Mouse (Mus musculus) CH12.LX (cell line): ENCODE data around the gene Rgl1. TPM values are rescaled to one million over a fixed set of nuclear protein-coding genes. Genes with fewer than 3 reads are reported as not detected.

ENCODE experiments used
- DNase-seq: peaks from one replicate; pipeline ENCODE4 v3.0.0-alpha.2; 2013; ENCODE audit errors: extremely low read depth
- H3K27ac ChIP-seq: 2 replicates; pipeline ENCODE4 v1.5.1; 2012; ENCODE audit warnings: low read depth, mild to moderate bottlenecking, control low read depth, moderate library complexity; ENCODE audit not compliant: insufficient read depth
- H3K27me3 ChIP-seq: replicated peaks from 2 replicates; pipeline ENCODE3; 2012; ENCODE audit warnings: inconsistent platforms
- H3K36me3 ChIP-seq, 2 experiments: replicated peaks in 1 of 2; 2 replicates each; pipeline versions ENCODE3 to v1.6.1; 2012; ENCODE audit warnings: inconsistent platforms in 1 of 2, low read length in 1 of 2, mild to moderate bottlenecking in 1 of 2, mixed read lengths in 1 of 2, moderate library complexity in 1 of 2; ENCODE audit not compliant: control insufficient read depth in 1 of 2, insufficient read depth in 1 of 2
- H3K4me1 ChIP-seq, 2 experiments: 2 replicates each; pipeline ENCODE4 v1.6.1; 2012; ENCODE audit warnings: inconsistent platforms in 1 of 2, moderate library complexity in 1 of 2; ENCODE audit not compliant: insufficient read depth in 2 of 2, control insufficient read depth in 1 of 2
- H3K4me2 ChIP-seq: 2 replicates; pipeline ENCODE4 v1.6.1; 2012; ENCODE audit warnings: low read depth, mild to moderate bottlenecking, control low read depth; ENCODE audit not compliant: poor library complexity, insufficient read depth, severe bottlenecking
- H3K4me3 ChIP-seq, 3 experiments: fragments of 150-350 bp in 1 of 3; sonication (generic) in 1 of 3; replicated peaks in 1 of 3; 2 replicates each; pipeline versions ENCODE3 to v1.5.1; 2011 to 2012; ENCODE audit warnings: low read depth in 2 of 3, low read length in 2 of 3, mild to moderate bottlenecking in 2 of 3, moderate library complexity in 2 of 3, control low read depth in 1 of 3, improper control_type of control experiment in 1 of 3, inconsistent platforms in 1 of 3, mixed read lengths in 1 of 3; ENCODE audit not compliant: poor library complexity in 1 of 3
- H3K79me2 ChIP-seq: replicated peaks from 2 replicates; pipeline ENCODE4 v1.6.1; 2012; ENCODE audit warnings: mild to moderate bottlenecking, moderate library complexity; ENCODE audit not compliant: control insufficient read depth, poor library complexity, insufficient read depth, severe bottlenecking; ENCODE audit errors: extremely low read depth
- H3K9ac ChIP-seq: 2 replicates; pipeline ENCODE4 v1.6.1; 2012; ENCODE audit warnings: low read depth, mild to moderate bottlenecking, control low read depth, moderate library complexity; ENCODE audit not compliant: insufficient read depth
- H3K9me3 ChIP-seq: replicated peaks from 2 replicates; pipeline ENCODE3; 2012; ENCODE audit warnings: low read length, inconsistent platforms, mixed read lengths
- CTCF ChIP-seq, 2 experiments: IDR thresholded peaks in 1 of 2; conservative IDR thresholded peaks in 1 of 2; 2 replicates each; pipeline ENCODE4 v1.5.1; 2011 to 2012; ENCODE audit warnings: low read depth in 2 of 2, low read length in 2 of 2, improper control_type of control experiment in 1 of 2, inconsistent platforms in 1 of 2, mild to moderate bottlenecking in 1 of 2, moderate library complexity in 1 of 2
- E2F4 ChIP-seq: IDR thresholded peaks from 2 replicates; pipeline ENCODE4 v1.6.1; 2011; ENCODE audit warnings: low read depth, low read length, improper control_type of control experiment; ENCODE audit not compliant: insufficient replicate concordance
- EP300 ChIP-seq: IDR thresholded peaks from 2 replicates; pipeline ENCODE4 v1.6.1; 2011; ENCODE audit warnings: low read length, improper control_type of control experiment
- ETS1 ChIP-seq: conservative IDR thresholded peaks from 2 replicates; pipeline ENCODE4 v1.6.1; 2012; ENCODE audit warnings: low read depth, mild to moderate bottlenecking, inconsistent platforms, low read length, improper control_type of control experiment, moderate library complexity
- GABPA ChIP-seq: IDR thresholded peaks from 2 replicates; pipeline ENCODE4 v1.6.1; 2012; ENCODE audit warnings: low read depth, low read length, improper control_type of control experiment, inconsistent platforms; ENCODE audit not compliant: insufficient replicate concordance
- HCFC1 ChIP-seq: IDR thresholded peaks from 2 replicates; pipeline ENCODE4 v1.6.1; 2012; ENCODE audit warnings: low read depth, mild to moderate bottlenecking, inconsistent platforms, low read length, improper control_type of control experiment
- IRF4 ChIP-seq: IDR thresholded peaks from 2 replicates; pipeline ENCODE4 v1.6.1; 2014; ENCODE audit warnings: low read depth, mild to moderate bottlenecking, inconsistent platforms, low read length, improper control_type of control experiment
- JUN ChIP-seq: IDR thresholded peaks from 2 replicates; pipeline ENCODE4 v1.6.1; 2011; ENCODE audit warnings: low read depth, mild to moderate bottlenecking, low read length, improper control_type of control experiment, moderate library complexity; ENCODE audit not compliant: insufficient read depth
- JUND ChIP-seq: conservative IDR thresholded peaks from 2 replicates; pipeline ENCODE4 v1.6.1; 2011; ENCODE audit warnings: low read depth, low read length, improper control_type of control experiment
- MAZ ChIP-seq: IDR thresholded peaks from 2 replicates; pipeline ENCODE4 v1.6.1; 2012; ENCODE audit warnings: low read depth, mild to moderate bottlenecking, inconsistent platforms, low read length, improper control_type of control experiment, moderate library complexity
- MXI1 ChIP-seq: IDR thresholded peaks from 2 replicates; pipeline ENCODE4 v1.6.1; 2011; ENCODE audit warnings: mild to moderate bottlenecking, low read depth, low read length, improper control_type of control experiment
- PAX5 ChIP-seq: IDR thresholded peaks from 2 replicates; pipeline ENCODE4 v1.6.1; 2012; ENCODE audit warnings: low read length, inconsistent platforms, mixed read lengths
- RAD21 ChIP-seq: IDR thresholded peaks from 2 replicates; pipeline ENCODE4 v1.6.1; 2011; ENCODE audit warnings: low read depth, mild to moderate bottlenecking, low read length, improper control_type of control experiment, moderate library complexity
- TBP ChIP-seq: conservative IDR thresholded peaks from 2 replicates; pipeline ENCODE4 v1.6.1; 2011; ENCODE audit warnings: low read depth, low read length, improper control_type of control experiment
- TCF12 ChIP-seq: IDR thresholded peaks from 2 replicates; pipeline ENCODE4 v1.6.1; 2014; ENCODE audit warnings: low read depth, mild to moderate bottlenecking, inconsistent platforms, low read length, improper control_type of control experiment
- USF2 ChIP-seq: conservative IDR thresholded peaks from 2 replicates; pipeline ENCODE4 v1.6.1; 2011; ENCODE audit warnings: low read depth, low read length, improper control_type of control experiment
- dilution Hi-C: fragments of 300-500 bp; cut with MboI; formaldehyde crosslinking; loops from 2 replicates; pipeline ENCODE4 v1.14.3; 2020; ENCODE audit warnings: low sequenced_read_pairs; ENCODE audit not compliant: extremely low pct_unique_long_range_greater_than_20kb, extremely low pct_ligation_motif_present
- in situ Hi-C: fragments of 300-500 bp; cut with MboI; formaldehyde crosslinking; loops from 3 replicates; pipeline ENCODE4 v1.14.3; 2019; ENCODE audit warnings: low sequenced_read_pairs, low pct_ligation_motif_present, low pct_unique_long_range_greater_than_20kb, mixed read lengths
- polyA plus RNA-seq: library from polyadenylated mRNA; unstranded; fragments of >175 nt; gene quantifications from 2 replicates; pipeline ENCODE4 v1.2.1, GENCODE M21; 2012; ENCODE audit warnings: low read depth; ENCODE audit not compliant: insufficient read length
- total RNA-seq, 2 experiments: library from RNA; depleted of rRNA; stranded (reverse); fragments of 300-350 nt in 1 of 2; fragments of >200 nt in 1 of 2; gene quantifications; 2 replicates each; pipeline ENCODE4 v1.2.3; 2012 to 2014

Gene Rgl1
- total and polyA plus RNA-seq, 3 experiments = 0.25 to 1.7 (median 0.74) TPM

DNA sequence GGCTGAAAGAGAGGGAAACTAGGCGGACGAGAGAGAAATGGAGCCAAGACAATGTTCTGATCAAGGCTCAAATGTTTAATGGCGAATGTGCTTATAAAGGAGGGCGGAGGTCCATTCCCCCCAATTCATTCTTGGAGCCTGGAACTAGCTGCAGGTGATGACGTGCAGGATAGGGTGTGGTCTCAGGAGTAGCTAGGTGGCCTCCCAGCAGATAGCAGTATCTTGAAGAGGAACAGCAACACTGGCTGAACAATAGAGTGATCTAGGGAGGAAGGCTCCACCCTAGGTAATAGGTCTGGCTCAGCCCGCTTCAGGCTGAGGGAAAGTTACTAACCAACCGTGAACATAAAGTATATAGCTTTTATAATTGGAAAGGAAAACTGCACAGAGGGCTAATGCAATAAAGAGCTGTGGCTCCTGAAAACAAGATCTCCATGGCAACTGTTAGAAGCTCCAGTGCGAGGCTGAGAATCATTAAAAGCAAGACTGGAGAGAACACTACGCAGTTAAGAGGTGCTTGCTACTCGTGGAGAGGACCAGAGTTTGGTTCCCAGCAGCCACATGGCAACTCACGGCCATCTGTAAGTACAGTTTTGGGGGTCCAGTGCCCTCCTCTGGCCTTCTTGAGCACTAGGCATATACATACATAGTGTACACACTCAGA lies 44.5 kb downstream of the Rgl1 start:
- peaks cover 0 to 35% of the 10 kb centered on the region in 2 experiments; a peak in 2 of 4 replicates for H3K4me1 ChIP-seq
- no peak for DNase-seq
- H3K79me2 ChIP-seq = no peaks in the 10 kb centered on the region
- no peaks in the 10 kb centered on the region for H3K27me3 ChIP-seq
- peak overlapping the region; percentile 15; the same call in 1 of the 2 replicates for H3K4me2 ChIP-seq
- dilution Hi-C loops = no loop called here
- H3K9me3 ChIP-seq = no peaks in the 10 kb centered on the region
- no peaks in the 10 kb centered on the region for H3K36me3 ChIP-seq
- in situ Hi-C loops = no loop called here
- H3K9ac ChIP-seq = no peak overlapping the region
- no peak for TF ChIP-seq MXI1
- TF ChIP-seq JUND = no peak
- TF ChIP-seq HCFC1 = no peak
- TF ChIP-seq ETS1 = no peak
- no peak for TF ChIP-seq USF2
- no peak for TF ChIP-seq RAD21
- no peak for TF ChIP-seq IRF4
- TF ChIP-seq TBP = no peak
- no peak overlapping the region for H3K27ac ChIP-seq
- H3K4me3 ChIP-seq = no peak overlapping the region

DNA sequence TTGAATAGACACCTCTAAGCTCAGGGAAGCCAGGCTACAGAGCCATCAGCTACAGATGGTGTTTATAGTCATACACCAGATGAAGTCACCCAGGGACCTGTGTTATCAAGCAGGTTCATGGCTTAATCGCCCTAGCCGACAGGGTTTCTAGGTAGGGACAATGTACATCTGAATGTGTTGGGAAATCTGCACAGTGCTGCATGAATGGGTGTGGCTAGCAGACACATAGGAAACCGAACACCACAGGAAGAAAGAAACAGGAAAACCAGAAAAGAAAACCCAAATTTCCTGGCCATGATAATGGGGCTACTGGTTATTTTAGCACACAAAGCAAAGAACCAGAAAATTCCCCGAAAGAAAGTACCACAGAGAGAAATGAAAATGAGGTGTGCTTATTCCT lies 45.2 kb downstream of the Rgl1 start:
- no peak overlapping the region for H3K9ac ChIP-seq
- H3K27ac ChIP-seq = no peak overlapping the region
- no peaks in the 10 kb centered on the region for H3K79me2 ChIP-seq
- H3K4me3 ChIP-seq = no peak overlapping the region
- in situ Hi-C loops (no loop called here), dilution Hi-C loops (no loop called here)
- H3K9me3 ChIP-seq = no peaks in the 10 kb centered on the region
- no peak for TF ChIP-seq EP300
- no peak for TF ChIP-seq PAX5
- TF ChIP-seq E2F4 = no peak
- no peak for TF ChIP-seq CTCF (conservative IDR thresholded peaks at IDR 0.05 in 1 of 2, IDR thresholded peaks at IDR 0.05 in 1 of 2; ENCODE audit: low read depth in 2 of 2, low read length in 2 of 2)
- no peak for TF ChIP-seq TCF12
- TF ChIP-seq HCFC1 = no peak
- TF ChIP-seq USF2 = no peak
- no peak for TF ChIP-seq JUN
- TF ChIP-seq GABPA = no peak
- TF ChIP-seq MAZ = no peak
- H3K36me3 ChIP-seq = no peaks in the 10 kb centered on the region
- H3K4me2 ChIP-seq = no peak overlapping the region
- DNase-seq = no peak
- peaks cover 0 to 35% of the 10 kb centered on the region in 2 experiments; a peak in 2 of 4 replicates for H3K4me1 ChIP-seq
- H3K27me3 ChIP-seq = no peaks in the 10 kb centered on the region
